In the genomic region with DNA sequence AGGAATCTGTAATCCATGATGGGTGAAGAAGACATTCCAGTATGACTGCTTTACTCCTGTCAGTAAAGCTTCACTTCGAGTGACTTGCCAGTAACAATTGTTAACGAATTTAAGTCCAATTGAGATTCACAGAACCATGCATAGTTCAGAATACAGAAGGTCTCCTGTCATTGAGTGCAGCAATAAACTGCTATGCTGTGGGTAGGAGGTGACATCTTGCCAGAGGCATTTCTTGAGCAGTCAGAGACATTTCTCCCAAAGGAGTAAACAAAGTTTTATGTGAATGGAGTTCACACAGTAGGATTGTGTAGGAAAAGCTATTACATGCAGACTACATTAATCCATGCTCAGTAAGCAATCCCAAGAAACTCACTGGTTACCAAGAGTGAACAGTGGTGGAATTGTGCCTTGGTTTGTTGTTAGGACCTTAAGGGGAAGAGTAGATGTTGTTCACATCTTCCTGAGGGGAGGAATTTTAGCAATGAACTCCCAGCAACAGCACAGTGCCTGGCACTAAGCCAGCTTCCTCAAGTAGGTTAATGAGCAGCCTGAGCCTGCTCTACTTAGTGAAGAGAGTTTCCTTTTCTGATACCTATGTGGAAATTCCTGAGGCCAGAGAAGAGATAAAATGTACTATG, we compare ENCODE assay signal across 9 mouse cellular contexts.
A peak's percentile ranks its signal among the peaks of the same experiment; 100 is the strongest.
DNase-seq lines count a peak whose midpoint lies in the region; ATAC-seq lines count a peak whose summit lies in the region.
"Had no signal": no experiment of that assay in that cellular context is flagged by ENCODE, and none has a peak within 500 bp of the region (broad histone marks: within the 10 kb centered on the region; RNA-seq: fewer than 3 reads in every experiment).

No protein-coding gene starts in this region.

- H3K4me3 ChIP-seq in heart, embryonic 14.5 days (ENCODE audit: control insufficient read depth in 1 of 2, insufficient read depth in 1 of 2, low read depth in 1 of 2, low read length in 2 of 2), result no peak overlapping the region
- H3K4me3 ChIP-seq: liver, embryonic 15.5 days had no signal

- no peak overlapping the region for H3K4me2 ChIP-seq in heart, embryonic 14.5 days (ENCODE audit: low read length)
- H3K4me2 ChIP-seq: liver, embryonic 15.5 days had no signal

- peak overlapping the region; percentile 29 to 70; a peak in 3 of 4 replicates for H3K27ac ChIP-seq in heart, embryonic 14.5 days (replicated peaks in 1 of 2; ENCODE audit: control insufficient read depth in 1 of 2, insufficient read depth in 1 of 2, low read depth in 2 of 2, low read length in 2 of 2)
- H3K27ac ChIP-seq: liver, embryonic 15.5 days had no signal

- H3K27me3 ChIP-seq in heart, embryonic 14.5 days (ENCODE audit: control insufficient read depth, insufficient read depth, low read length), result no peaks in the 10 kb centered on the region
- H3K27me3 ChIP-seq: liver, embryonic 15.5 days had no signal

- WGBS in heart, embryonic 14.5 days, result 79% methylated on average over 2 of the region's 2 CpGs

- no peak overlapping the region for H3K9ac ChIP-seq in heart, embryonic 14.5 days (ENCODE audit: low read length)
- H3K9ac ChIP-seq: liver, embryonic 15.5 days had no signal

- intact Hi-C loops in heart, postnatal 25 days (cut with DNase I), result no loop called here

- no peak for ATAC-seq in heart, embryonic 14.5 days (ENCODE audit: insufficient number of reproducible peaks, insufficient read depth, low FRiP score, low read depth)
- no peak for ATAC-seq in erythroblast, adult 5-6 weeks (replicated peaks; ENCODE audit: low FRiP score, poor library complexity, severe bottlenecking)

- DNase-seq in heart, postnatal 25 days (ENCODE audit: low spot score), result no peak
- DNase-seq in urinary bladder, postnatal 14 days (ENCODE audit: low spot score), result peak; percentile 8
- DNase-seq in urinary bladder, postnatal 36 days (ENCODE audit: low spot score in 2 of 2), result no peak
- DNase-seq in kidney, postnatal 25 days, result peak; percentile 49
- DNase-seq in thymus, adult 18-20 months, result no peak
- no peak for DNase-seq in thymus, postnatal 4 days

- H3K4me1 ChIP-seq in heart, embryonic 14.5 days (ENCODE audit: control insufficient read depth in 2 of 2, insufficient read depth in 2 of 2, low read length in 2 of 2), result peaks cover 2 to 31% of the 10 kb centered on the region in 2 experiments; a peak in 3 of 4 replicates
- H3K4me1 ChIP-seq: liver, embryonic 15.5 days had no signal

- H3K36me3 ChIP-seq in heart, embryonic 14.5 days (ENCODE audit: control insufficient read depth, insufficient read depth, low read length), result no peaks in the 10 kb centered on the region
- H3K36me3 ChIP-seq: liver, embryonic 15.5 days had no signal

- H3K9me3 ChIP-seq in heart, embryonic 14.5 days (ENCODE audit: control insufficient read depth, low read length), result no peaks in the 10 kb centered on the region
- H3K9me3 ChIP-seq: liver, embryonic 15.5 days had no signal

Comparison
In these comparisons a context has a peak if more than half of its experiments do, and no peak if none do; other contexts are left out.
1. DNase-seq: peak in urinary bladder, postnatal 14 days (single experiment) and kidney, postnatal 25 days (2 of 2); none in heart, postnatal 25 days (single experiment), urinary bladder, postnatal 36 days (0 of 2), thymus, adult 18-20 months (0 of 2) and thymus, postnatal 4 days (single experiment).